Mouse (Mus musculus): ENCODE data around the gene Itgb3bp. TPM values are rescaled to one million over a fixed set of nuclear protein-coding genes. Genes with fewer than 3 reads are reported as not detected.

The Itgb3bp gene
- polyA plus RNA-seq, 1 experiment from 2014 or later = 29.0 TPM

Other genes with a start within 250 kb of the Itgb3bp start
- gene Alg6, start 214.1 kb downstream of the Itgb3bp start, polyA plus RNA-seq (2015; fragmentation: Nextera tagmentation; extraction: Ambion mirVana) = 17.0 and 17.9 TPM in 2 replicates
- gene Efcab7, start 100.6 kb downstream of the Itgb3bp start, polyA plus RNA-seq (2015; fragmentation: Nextera tagmentation; extraction: Ambion mirVana) = 16.2 and 19.3 TPM in 2 replicates
- 57.6 and 80.7 TPM in 2 replicates for gene Pgm1, start 399 bp downstream of the Itgb3bp start, polyA plus RNA-seq (2015; fragmentation: Nextera tagmentation; extraction: Ambion mirVana)
- gene Ror1, start 166.0 kb upstream of the Itgb3bp start, polyA plus RNA-seq (2015; fragmentation: Nextera tagmentation; extraction: Ambion mirVana) = 8.1 and 9.5 TPM in 2 replicates

Data from limb, embryonic 15.5 days (tissue).